Mouse (Mus musculus): ENCODE results near the gene Ptk7.

- no peak for TF ChIP-seq CTCF (IDR thresholded peaks at IDR 0.05; ENCODE audit: low read depth, low read length)
- TF ChIP-seq GATA1 (IDR thresholded peaks at IDR 0.05; ENCODE audit: borderline replicate concordance, low read length), result no peak
- TF ChIP-seq POLR2AphosphoS5 (IDR thresholded peaks at IDR 0.05; ENCODE audit: insufficient replicate concordance, low read depth, low read length), result no peak
These were observed 40.4 kb downstream of the Ptk7 start for GRCm38 (mm10) chr17:46588913-46589312.
